Mouse (Mus musculus): Measurements from ENCODE around the gene Atp5g3.

GRCm38 (mm10) chr2:73952597-73953219 is 41.6 kb upstream of the Atp5g3 start:
- TF ChIP-seq CTCF (IDR thresholded peaks at IDR 0.05; ENCODE audit: borderline replicate concordance, insufficient read depth, low read length) (no peak), POLR2A (IDR thresholded peaks at IDR 0.05; ENCODE audit: low read depth, low read length) (no peak)

All from embryonic fibroblast, embryonic 13.5 days (primary cell).